Mouse (Mus musculus): ENCODE measurements around the gene Pcbp2.

Pcbp2 gene

DNA sequence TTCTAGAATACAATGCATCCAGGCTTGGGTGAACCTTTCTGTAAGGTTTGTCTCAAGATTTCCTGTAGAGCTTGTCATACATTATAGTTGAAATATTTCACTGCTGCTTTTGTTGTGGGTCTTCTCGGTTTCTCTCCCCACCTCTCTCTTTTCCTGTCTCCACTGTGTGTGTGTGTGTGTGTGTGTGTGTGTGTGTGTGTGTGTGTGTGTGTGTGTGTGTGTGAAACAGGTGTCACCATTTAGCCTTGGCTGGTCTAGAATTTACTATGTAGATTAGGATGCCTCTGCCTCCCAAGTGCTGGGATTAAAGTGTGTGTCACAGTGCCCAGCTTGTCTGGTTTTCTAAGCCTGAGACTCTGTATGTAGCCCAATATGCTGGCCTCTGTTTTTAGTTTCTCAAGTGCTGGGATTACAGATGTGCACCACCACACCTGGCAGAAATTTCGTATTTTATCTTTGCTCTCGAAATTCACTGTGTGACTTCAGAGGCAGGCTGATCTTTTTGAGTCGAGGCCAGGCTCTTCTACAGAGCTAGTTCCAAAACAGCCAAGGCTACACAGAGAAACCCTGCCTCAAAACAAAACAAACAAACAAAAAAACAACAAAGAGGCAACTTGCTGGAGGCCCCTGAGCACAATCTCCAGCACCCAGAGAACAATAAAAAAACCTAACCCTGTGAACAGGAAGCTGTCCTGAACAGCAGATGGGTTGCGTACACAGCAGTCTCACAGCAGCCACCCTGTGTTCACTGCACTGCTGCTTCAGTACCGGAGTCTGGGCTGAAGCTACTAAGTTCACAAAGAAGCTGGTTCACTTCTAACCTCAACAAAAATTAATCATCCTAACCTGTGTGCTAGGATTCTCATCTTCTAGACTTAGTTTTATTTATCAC lies 56.0 kb downstream of the Pcbp2 start:
- no peak for DNase-seq (ENCODE audit: low spot score in 2 of 2)

DNA sequence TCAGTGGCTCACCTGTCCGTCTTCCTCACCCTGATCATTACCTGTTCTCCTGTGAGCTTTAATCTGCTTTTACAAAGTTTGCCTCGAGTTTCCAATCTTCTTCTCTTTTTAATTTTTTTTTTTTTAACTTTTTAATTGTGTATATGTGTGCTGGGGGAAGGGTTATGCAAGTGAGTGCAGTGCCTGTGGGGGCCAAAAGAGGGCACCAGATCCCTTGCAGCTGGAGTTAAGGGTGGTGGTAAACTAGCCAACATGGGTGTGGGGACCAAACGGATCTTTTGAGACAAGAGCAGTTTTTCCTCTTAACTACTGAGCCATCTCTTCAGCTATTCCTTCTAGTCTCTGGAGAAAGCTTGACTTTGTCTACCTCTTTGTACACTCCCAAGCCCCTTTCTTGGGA lies 57.6 kb downstream of the Pcbp2 start:
- DNase-seq (ENCODE audit: low spot score in 2 of 2) = no peak

DNA sequence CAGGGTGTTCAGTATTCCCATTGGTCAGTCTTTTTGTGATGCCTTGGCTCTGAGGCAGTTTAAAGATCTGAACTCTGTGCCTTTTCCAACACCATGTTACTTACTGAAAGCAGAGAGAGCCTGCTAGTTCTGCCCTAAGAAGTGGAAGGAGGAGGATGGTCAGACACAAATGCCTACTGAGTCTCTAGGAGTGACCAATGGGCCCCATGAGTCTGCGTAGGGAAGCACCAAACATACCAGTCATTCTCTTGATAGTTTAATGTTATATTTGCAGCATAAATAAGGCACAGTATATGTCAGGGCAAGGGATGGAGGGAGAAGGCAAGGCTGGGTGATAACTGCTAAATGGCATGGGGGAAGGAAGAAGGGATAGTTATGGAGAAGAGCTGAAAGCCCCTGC lies 58.1 kb downstream of the Pcbp2 start:
- DNase-seq (ENCODE audit: low spot score in 2 of 2) = no peak

DNA sequence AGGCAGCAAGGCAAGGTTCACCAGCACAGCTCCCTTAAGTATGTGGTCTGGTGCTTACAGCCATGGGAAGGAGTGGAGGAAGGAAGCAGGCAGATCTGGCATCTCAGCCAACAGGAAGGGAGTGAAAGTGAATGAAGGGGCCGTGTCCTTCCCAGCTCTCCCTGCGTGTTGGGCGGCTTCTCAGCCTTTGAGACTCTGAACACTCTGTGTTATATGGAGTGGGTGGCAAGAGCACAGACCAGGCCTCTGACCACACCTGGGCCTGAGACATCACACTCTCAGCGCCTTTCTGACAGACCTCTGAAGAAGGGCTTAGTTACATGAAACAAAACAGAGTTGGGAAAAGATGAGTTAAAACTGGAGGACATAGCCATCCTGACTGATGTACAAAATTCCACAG lies 60.2 kb downstream of the Pcbp2 start:
- DNase-seq (ENCODE audit: low spot score in 2 of 2) = no peak

DNA sequence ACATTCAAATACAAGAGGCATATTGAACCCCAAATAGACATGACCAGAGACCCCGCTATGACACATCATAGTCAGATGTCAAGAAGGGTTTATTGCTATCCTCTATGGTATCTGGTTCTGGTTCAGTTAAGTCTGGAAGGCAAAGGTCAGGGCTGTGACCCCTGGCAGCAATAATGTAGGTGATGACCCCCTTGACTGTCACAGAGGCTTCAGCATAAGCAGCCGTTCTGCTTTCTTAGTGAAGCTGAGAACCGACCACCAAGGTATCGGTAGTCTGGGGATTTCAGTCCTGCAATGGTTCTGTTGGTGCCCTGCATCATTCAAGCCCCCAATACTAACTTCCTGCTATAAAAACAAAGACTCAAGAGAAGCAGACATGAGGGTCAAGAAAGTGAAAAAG lies 61.2 kb downstream of the Pcbp2 start:
- DNase-seq (ENCODE audit: low spot score in 2 of 2) = no peak

DNA sequence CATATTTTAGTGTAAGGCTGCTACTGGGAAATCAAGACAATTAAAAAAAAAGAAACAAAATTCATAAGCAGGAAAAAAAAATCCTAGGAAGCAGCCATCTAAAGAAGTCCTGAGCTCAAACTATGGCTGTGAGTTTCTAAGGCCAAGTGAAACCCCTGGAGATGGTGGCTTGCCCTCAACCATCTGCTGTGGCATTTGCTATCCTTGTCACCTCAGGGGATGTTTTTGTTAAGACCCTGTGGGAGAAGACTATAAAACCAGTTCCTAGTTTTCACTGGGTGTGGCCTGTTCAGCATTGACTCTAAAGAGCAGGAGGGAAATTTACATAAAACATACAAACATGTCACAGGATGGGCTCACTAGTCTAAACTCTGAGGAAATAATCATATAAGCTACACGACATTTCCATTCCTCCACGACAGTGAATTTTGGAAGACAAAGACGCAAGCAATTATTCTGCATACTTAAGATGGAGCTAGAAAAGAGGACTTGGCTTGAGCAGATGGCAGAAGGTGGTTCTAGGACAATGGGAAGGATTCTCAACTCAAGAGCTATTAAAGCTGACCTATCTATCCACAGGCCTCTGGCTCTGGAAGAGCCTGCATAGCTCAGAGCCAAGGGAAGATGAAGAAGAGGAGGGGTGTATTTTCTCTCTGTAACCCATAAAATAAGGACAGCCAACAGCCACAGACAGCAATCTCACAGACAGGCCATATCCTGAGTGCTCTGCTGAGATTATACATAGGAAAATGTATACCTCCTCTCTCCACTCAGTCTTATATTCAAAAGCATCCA lies 62.0 kb downstream of the Pcbp2 start:
- DNase-seq (ENCODE audit: low spot score in 2 of 2) = no peak

DNA sequence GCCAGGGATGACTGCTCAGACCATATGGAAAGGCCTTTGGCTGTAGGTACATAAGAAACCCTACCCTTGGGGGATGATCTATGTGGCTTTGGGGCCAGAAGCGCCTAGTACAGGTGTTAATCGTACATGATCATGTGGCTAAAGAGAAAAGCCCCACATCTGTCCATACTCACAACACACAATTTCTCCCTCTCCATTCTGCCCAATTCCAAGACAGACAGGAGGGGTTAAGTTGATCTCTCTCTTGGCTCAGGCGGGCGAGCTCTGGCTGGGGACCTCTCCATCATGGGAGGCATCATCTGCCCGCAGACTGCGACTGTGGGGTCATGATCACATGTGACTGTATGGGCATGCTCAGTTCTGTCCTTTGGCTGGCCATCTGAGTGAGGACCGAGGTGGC lies 63.6 kb downstream of the Pcbp2 start:
- no peak for DNase-seq (ENCODE audit: low spot score in 2 of 2)

DNA sequence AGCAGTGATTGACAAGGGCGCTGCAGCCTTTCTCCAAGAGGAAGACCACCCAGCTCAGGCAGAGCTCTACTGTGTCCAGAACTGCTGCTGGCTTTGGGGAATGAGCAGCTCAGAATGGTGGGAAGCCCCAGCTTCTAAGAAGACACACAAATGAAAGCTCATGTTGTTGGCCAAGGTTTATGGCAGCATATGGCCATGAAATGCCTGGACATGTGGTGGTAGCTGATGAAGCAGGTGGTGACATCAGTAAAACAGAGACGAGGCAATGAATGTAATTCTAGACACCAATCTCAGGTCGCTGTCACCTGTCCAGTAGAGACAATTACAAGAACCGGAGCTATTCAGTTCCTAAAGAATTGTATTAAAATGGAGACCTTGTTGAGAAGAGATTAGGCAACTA lies 74.5 kb downstream of the Pcbp2 start:
- no peak for DNase-seq (ENCODE audit: low spot score in 2 of 2)

DNA sequence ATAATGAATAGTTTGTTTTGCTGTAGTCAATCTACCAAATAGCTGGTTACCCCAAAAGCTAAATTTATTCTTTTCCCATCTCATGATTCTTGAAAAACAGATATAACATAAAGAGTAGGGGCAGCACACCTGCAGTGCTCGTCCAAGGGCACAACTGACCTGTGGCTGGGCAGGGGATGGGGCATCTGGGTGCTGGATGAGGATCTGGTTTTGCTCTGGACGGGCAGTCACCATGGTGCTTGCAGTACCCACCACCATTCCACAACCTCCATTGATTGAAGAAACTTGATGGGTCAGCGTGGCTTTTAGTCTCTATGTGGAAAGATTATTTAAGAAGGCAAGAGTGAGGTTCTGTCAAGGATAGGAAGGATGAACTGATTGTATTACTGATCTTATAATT lies 75.9 kb downstream of the Pcbp2 start:
- DNase-seq (ENCODE audit: low spot score in 2 of 2) = no peak

DNA sequence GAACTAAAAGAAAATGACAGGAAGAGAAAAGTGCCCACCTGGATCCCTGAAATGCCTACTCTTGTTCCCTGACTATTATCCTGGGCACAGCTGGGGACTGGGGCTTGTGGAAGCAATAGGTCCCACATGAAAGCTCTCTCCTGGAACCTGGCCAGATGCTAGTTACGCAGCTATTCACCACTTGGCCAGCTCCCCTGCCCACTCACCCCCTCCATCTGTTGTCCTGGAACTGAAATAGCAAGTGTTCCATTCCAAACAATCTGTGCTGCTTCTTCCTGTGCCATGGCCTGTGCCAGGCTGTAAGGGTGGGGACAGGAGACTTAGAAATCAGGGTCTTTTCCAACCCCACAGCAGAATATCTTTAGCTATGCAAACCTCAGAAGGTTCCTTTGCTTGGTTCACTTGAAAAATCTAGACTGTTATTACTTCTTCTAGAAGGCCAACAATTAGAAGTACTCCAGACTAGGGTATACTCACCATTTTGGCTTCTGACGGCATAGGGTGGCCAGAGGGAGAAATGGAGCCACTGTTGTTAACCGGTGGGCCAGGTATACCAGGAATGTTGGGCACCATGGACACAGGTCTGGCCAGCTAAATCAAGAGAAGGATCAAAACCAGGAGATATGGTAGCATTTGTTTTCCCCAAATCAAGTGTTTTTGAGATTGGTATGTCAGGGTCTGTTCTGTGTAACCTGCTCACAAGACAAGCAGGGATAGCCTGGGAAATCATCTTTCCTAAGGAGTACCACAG lies 76.5 kb downstream of the Pcbp2 start:
- no peak for DNase-seq (ENCODE audit: low spot score in 2 of 2)

DNA sequence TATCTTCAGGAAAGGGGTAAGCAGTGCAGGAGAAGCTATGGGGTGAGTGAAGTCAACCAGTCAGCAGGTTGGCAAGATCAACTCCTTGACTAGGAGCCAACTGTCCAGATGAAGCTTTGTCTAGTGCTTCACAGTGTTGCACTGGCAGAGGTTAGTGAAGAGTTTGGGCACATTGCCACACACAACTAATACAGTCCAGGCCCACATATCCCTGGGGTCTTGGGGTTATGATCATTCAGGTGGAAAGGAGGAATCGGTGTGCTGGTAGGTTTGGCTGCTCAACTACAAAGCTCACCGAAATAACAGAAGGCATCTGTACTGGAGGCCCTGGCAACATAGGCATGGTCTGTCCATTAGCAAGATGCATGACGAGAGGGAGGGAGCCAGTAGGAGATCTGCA lies 77.1 kb downstream of the Pcbp2 start:
- no peak for DNase-seq (ENCODE audit: low spot score in 2 of 2)
